Mouse (Mus musculus): ENCODE measurements around the gene Upp2.

The Upp2 gene

GRCm38 (mm10) chr2:58567066-58567810, at the start of gene Upp2, which contains the start of gene Acvr1:
Upp2 (plus strand) TSS chr2:58567298.
Acvr1 (minus strand) TSS chr2:58567157.
- no peak for DNase-seq (ENCODE audit: low spot score in 2 of 2)

DNA sequence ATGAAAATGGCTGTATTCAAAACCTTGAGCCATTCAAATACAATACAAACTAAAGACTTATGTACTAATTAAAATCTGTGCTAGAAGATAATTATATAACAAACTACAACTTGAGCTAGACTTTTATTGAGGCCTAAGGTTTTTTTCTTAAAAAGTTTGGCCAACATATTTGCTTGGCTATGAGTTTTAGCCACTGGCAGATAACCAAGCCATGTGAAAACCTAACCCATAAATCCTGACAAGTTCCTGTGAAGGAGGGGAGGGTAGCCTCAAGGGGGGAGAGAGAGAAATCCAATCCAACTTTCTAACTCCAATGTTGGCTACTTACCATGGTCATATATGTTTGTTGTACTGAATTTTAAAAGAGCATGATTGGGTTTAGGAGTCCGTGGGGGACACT, 48.6 kb upstream of the Upp2 start:
- no peak for DNase-seq (ENCODE audit: low spot score in 2 of 2)

DNA sequence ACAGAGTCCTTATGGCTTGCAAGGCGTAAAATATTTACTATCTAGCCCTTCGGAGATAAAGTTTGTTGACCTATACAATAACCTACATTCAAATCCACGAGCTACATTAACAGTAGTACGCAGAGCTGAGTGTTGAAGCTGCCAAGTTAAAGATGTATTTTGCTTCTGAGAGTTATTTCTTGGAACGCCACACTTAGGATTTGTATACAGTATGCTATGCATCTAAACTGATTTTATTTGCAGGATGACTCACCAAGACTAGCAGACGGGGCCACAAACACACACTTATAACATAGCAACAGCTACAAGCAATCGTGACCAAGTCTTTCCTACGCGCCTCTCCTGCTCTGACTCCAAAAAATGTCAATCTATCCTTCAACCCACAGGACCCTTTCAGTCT, 46.4 kb upstream of the Upp2 start:
- no peak for DNase-seq (ENCODE audit: low spot score in 2 of 2)

DNA sequence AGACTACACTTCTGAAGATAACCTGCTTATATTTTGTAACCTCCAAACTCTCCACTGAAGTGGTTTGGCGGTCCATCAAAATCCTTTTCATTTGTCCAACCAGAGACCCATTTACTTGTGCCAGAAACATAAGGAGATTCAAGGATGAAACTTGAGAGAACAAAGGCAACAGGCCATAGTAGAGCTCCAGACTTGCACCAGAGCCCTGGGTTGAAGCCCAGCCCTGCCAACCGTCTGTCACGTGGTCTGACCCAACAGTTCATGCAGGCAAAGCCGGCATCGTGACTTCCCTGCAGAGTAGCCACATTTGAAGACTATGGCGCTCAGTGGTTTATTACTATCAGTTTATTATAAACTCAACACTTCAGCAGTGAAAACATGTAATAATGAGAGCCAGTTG, 45.5 kb upstream of the Upp2 start:
- DNase-seq (ENCODE audit: low spot score in 2 of 2): no peak

DNA sequence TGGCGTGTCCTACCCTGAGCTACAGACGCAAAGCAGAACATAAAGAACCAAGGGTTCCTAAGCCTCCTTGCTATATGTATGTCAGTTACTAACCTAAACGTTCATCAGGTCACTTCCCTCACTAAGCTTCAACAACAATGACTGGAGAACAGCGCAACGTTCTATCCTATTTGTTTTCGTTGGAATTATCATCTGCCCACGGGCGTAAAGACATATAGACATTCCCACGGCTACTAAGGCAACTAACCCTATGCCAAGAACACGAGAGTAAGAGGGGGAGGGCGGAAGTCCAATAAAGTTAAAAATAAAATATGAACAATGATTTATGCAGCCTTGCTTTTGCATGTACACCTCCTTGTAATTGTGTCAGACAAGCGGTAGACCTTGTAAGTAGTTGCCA, 44.0 kb upstream of the Upp2 start:
- DNase-seq (ENCODE audit: low spot score in 2 of 2): no peak

DNA sequence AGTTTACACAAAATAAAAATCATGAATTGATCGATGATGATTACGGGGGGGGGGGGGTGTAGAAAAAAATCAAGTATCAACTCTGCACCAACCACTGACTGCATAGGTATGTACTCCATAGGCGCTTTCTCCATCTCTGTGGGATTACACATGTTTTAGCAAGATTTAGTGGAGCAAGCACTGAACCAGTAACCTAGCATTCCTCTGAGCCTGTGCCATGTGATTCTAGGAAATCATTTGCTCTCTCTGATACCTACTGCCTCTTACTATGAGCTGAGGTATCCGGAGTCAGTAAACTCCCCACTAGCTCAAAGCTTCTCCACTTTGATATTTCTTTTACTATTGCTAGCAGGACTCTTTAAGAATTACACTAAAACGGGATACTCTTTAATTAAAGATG, 43.2 kb upstream of the Upp2 start:
- no peak for DNase-seq (ENCODE audit: low spot score in 2 of 2)

DNA sequence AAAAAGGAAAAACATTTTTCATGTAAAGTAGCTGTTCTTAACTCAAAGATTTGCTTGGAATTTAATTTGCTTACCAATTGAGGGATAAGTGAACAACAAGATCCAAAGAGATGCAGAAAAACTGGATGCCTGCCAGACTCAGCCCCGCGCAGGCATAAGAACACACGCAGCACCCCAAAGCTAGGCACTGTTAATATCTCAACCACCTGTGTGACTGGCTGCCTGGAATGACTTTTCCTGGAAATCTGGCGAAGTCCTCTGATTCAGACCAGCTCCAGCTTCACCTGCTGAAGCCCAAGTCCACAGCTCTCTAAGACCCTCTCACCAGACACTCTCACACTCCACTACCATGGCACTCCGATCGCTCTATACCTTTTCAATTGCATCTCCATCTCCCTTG, 42.7 kb upstream of the Upp2 start:
- no peak for DNase-seq (ENCODE audit: low spot score in 2 of 2)

- no peak for DNase-seq (ENCODE audit: low spot score in 2 of 2)
These were observed 39.3 kb upstream of the Upp2 start for GRCm38 (mm10) chr2:58527786-58528185.

GRCm38 (mm10) chr2:58529384-58529783, 37.7 kb upstream of the Upp2 start:
- no peak for DNase-seq (ENCODE audit: low spot score in 2 of 2)

GRCm38 (mm10) chr2:58529860-58530440, 37.1 kb upstream of the Upp2 start:
- no peak for DNase-seq (ENCODE audit: low spot score in 2 of 2)

GRCm38 (mm10) chr2:58530521-58530920, 36.6 kb upstream of the Upp2 start:
- DNase-seq (ENCODE audit: low spot score in 2 of 2): no peak

- DNase-seq (ENCODE audit: low spot score in 2 of 2): no peak
These were observed 34.7 kb upstream of the Upp2 start for GRCm38 (mm10) chr2:58532260-58532850.

DNA sequence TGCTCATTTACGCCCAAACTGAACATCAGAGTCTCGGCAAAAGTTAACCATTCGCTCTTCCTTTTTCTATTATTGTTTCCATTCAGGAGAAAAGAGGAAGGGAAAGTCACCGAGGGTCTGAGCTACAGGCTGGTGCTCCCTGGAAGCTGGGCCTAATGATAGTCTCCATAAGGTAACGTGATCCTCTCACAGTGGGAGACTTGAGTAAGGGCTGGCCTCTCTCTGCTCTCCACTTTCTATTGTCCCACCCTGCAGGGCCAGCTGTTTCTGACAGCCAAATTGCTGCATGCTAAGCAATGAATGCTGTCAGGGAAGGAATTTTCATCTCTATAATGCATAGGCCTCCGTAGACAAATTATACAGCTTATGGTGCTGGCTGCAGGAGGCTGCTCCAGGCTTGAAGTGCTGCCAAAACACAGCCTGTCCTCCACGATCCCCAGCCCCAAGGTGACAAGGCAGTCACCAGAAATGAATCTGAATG, 33.5 kb upstream of the Upp2 start:
- no peak for DNase-seq (ENCODE audit: low spot score in 2 of 2)

GRCm38 (mm10) chr2:58534379-58534778, 32.7 kb upstream of the Upp2 start:
- DNase-seq (ENCODE audit: low spot score in 2 of 2): no peak

DNA sequence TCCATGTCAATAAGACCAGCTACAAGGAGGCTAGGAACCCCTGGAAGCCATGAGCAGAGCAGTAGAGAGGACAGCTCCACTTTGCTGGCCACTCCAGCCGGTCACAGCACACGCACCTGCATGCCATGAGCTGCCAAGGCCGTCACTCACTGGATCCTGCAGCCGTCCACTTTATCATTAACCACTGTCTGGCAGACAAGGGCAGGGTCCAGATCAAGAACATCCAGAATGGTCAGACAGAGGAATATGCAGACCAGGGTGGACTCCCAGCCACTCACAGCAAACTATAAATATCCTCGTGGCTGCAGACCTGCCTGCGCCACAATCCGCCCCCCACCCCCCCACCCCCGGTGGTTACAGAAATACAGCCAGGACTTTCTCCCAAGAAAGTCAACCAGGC, 31.9 kb upstream of the Upp2 start:
- DNase-seq (ENCODE audit: low spot score in 2 of 2): no peak

GRCm38 (mm10) chr2:58536796-58537195, 30.3 kb upstream of the Upp2 start:
- DNase-seq (ENCODE audit: low spot score in 2 of 2): no peak

- DNase-seq (ENCODE audit: low spot score in 2 of 2): no peak
These were observed 28.9 kb upstream of the Upp2 start for GRCm38 (mm10) chr2:58538196-58538595.

GRCm38 (mm10) chr2:58543252-58543651, 23.8 kb upstream of the Upp2 start:
- no peak for DNase-seq (ENCODE audit: low spot score in 2 of 2)

DNA sequence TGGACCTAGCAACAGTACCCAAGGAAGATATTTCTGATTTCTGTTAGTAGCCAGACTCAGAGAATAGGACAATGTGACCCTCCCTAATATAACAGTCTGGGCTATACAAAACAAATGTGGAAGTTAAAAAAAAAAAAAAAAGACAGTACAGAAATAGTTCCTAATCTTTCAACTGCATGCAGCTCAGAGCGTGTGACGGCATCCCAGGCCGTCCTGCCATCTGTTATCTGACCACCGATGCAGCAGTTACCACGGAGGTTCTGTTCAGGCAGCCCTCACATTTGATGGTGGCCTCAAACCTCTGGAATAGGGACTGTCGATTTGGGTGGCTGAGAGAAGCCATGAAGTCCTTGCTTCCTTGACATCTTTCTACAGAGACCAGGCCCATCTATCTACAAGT, 22.7 kb upstream of the Upp2 start:
- DNase-seq (ENCODE audit: low spot score in 2 of 2): no peak

DNA sequence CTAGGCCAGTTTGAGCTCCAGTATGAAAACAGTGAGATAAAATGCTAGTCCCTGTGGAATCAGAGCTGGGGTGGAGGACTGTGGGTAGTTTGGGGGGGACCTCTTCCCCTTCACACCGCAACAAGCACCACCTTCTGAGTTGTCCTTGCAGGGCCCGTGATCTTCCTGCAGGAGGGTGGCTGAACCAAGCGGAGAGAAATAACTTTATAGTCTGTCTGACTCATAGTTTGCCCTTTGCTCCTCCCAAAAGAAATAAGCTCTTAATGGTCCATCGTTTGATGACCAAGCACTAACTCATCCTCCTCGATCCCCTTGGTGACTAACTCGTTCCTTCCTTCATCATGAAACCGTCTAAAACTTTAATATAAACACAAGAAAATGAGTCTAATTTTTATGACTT, 20.8 kb upstream of the Upp2 start:
- DNase-seq (ENCODE audit: low spot score in 2 of 2): no peak

GRCm38 (mm10) chr2:58548943-58549342, 18.2 kb upstream of the Upp2 start:
- no peak for DNase-seq (ENCODE audit: low spot score in 2 of 2)

- DNase-seq (ENCODE audit: low spot score in 2 of 2): no peak
These were observed 17.1 kb upstream of the Upp2 start for GRCm38 (mm10) chr2:58549960-58550359.

- no peak for DNase-seq (ENCODE audit: low spot score in 2 of 2)
These were observed 16.6 kb upstream of the Upp2 start for GRCm38 (mm10) chr2:58550488-58550887.
